Mouse (Mus musculus) MEL (cell line): ENCODE measurements around the gene Kif28. TPM values are rescaled to one million over a fixed set of nuclear protein-coding genes. Genes with fewer than 3 reads are reported as not detected.

Experiments used
- DNase-seq: peaks from one replicate; pipeline ENCODE4 v3.0.0; 2011; ENCODE audit warnings: low read depth, low spot score
- H3K27ac ChIP-seq: 2 replicates; pipeline ENCODE4 v1.5.1; 2012; ENCODE audit warnings: low read depth, mild to moderate bottlenecking, control low read depth, low read length, moderate library complexity; ENCODE audit not compliant: control insufficient read depth
- H3K27me3 ChIP-seq, 2 experiments: fragments of 150-350 bp in 1 of 2; sonication (generic) in 1 of 2; 2 replicates each; pipeline ENCODE4 v1.6.1; 2012; ENCODE audit warnings: low read length in 2 of 2, mild to moderate bottlenecking in 2 of 2, improper control_type of control experiment in 1 of 2, moderate library complexity in 1 of 2; ENCODE audit not compliant: insufficient read depth in 2 of 2, control insufficient read depth in 1 of 2
- H3K36me3 ChIP-seq, 2 experiments: 2 replicates each; pipeline ENCODE4 v1.6.1; 2012 to 2014; ENCODE audit warnings: low read length in 2 of 2, improper control_type of control experiment in 1 of 2, inconsistent platforms in 1 of 2, mild to moderate bottlenecking in 1 of 2; ENCODE audit not compliant: insufficient read depth in 2 of 2, control insufficient read depth in 1 of 2
- H3K4me1 ChIP-seq, 2 experiments: fragments of 150-350 bp in 1 of 2; sonication (generic) in 1 of 2; 2 replicates each; pipeline ENCODE4 v1.6.1; 2012; ENCODE audit warnings: low read length in 2 of 2, improper control_type of control experiment in 1 of 2, mild to moderate bottlenecking in 1 of 2; ENCODE audit not compliant: insufficient read depth in 2 of 2, control insufficient read depth in 1 of 2
- H3K4me3 ChIP-seq, 2 experiments: fragments of 150-350 bp in 1 of 2; sonication (generic) in 1 of 2; 2 replicates each; pipeline ENCODE4 v1.5.1; 2012; ENCODE audit warnings: low read depth in 2 of 2, low read length in 2 of 2, mild to moderate bottlenecking in 2 of 2, moderate library complexity in 2 of 2, control low read depth in 1 of 2, improper control_type of control experiment in 1 of 2; ENCODE audit not compliant: control insufficient read depth in 1 of 2, insufficient read depth in 1 of 2
- H3K79me2 ChIP-seq: 2 replicates; pipeline ENCODE4 v1.6.1; 2012; ENCODE audit warnings: mild to moderate bottlenecking, low read length, moderate library complexity; ENCODE audit not compliant: control insufficient read depth, poor library complexity, insufficient read depth
- H3K9ac ChIP-seq: 2 replicates; pipeline ENCODE4 v1.6.1; 2012; ENCODE audit warnings: low read depth, mild to moderate bottlenecking, control low read depth, low read length, moderate library complexity; ENCODE audit not compliant: control insufficient read depth, poor library complexity, severe bottlenecking
- H3K9me3 ChIP-seq: fragments of 150-350 bp; sonication (generic); replicated peaks from 2 replicates; pipeline ENCODE4 v1.6.1; 2012; ENCODE audit warnings: mild to moderate bottlenecking, low read length, improper control_type of control experiment, moderate library complexity; ENCODE audit not compliant: insufficient read depth
- BHLHE40 ChIP-seq: IDR thresholded peaks from 2 replicates; pipeline ENCODE4 v1.6.1; 2012; ENCODE audit warnings: low read depth, mild to moderate bottlenecking, inconsistent platforms, low read length, improper control_type of control experiment, borderline replicate concordance
- CHD1 ChIP-seq: IDR thresholded peaks from 2 replicates; pipeline ENCODE4 v1.6.1; 2012; ENCODE audit warnings: low read depth, mild to moderate bottlenecking, inconsistent platforms, low read length, improper control_type of control experiment
- CHD2 ChIP-seq: IDR thresholded peaks from 2 replicates; pipeline ENCODE4 v1.6.1; 2011; ENCODE audit warnings: low read length, improper control_type of control experiment
- CTCF ChIP-seq, 3 experiments: IDR thresholded peaks in 2 of 3; conservative IDR thresholded peaks in 1 of 3; 2 replicates each; pipeline ENCODE4 v1.5.1; 2011 to 2012; ENCODE audit warnings: low read length in 3 of 3, low read depth in 2 of 3, mild to moderate bottlenecking in 2 of 3, improper control_type of control experiment in 1 of 3, inconsistent platforms in 1 of 3, mixed read lengths in 1 of 3, moderate library complexity in 1 of 3; ENCODE audit not compliant: control insufficient read depth in 1 of 3, insufficient read depth in 1 of 3, poor library complexity in 1 of 3, severe bottlenecking in 1 of 3
- EP300 ChIP-seq, 2 experiments: IDR thresholded peaks; 2 replicates each; pipeline ENCODE4 v1.6.1; 2011; ENCODE audit warnings: improper control_type of control experiment in 2 of 2, low read length in 2 of 2, low read depth in 1 of 2, mild to moderate bottlenecking in 1 of 2
- ETS1 ChIP-seq: IDR thresholded peaks from 2 replicates; pipeline ENCODE4 v1.6.1; 2012; ENCODE audit warnings: low read depth, mild to moderate bottlenecking, inconsistent platforms, low read length, improper control_type of control experiment, moderate library complexity
- GABPA ChIP-seq: IDR thresholded peaks from 2 replicates; pipeline ENCODE4 v1.6.1; 2012; ENCODE audit warnings: low read depth, mild to moderate bottlenecking, inconsistent platforms, low read length, improper control_type of control experiment, moderate library complexity
- GATA1 ChIP-seq: IDR thresholded peaks from 2 replicates; pipeline ENCODE4 v1.6.1; 2011; ENCODE audit warnings: low read depth, low read length, improper control_type of control experiment
- JUND ChIP-seq: IDR thresholded peaks from 2 replicates; pipeline ENCODE4 v1.6.1; 2011; ENCODE audit warnings: low read depth, mild to moderate bottlenecking, improper control_type of control experiment, low read length
- MAFK ChIP-seq: IDR thresholded peaks from 2 replicates; pipeline ENCODE4 v1.6.1; 2011; ENCODE audit warnings: low read depth, mild to moderate bottlenecking, low read length, improper control_type of control experiment, borderline replicate concordance
- MAZ ChIP-seq: IDR thresholded peaks from 2 replicates; pipeline ENCODE4 v1.6.1; 2012; ENCODE audit warnings: low read depth, mild to moderate bottlenecking, inconsistent platforms, low read length, improper control_type of control experiment
- MEF2A ChIP-seq: IDR thresholded peaks from 2 replicates; pipeline ENCODE4 v1.6.1; 2014; ENCODE audit warnings: low read depth, mild to moderate bottlenecking, inconsistent platforms, low read length, improper control_type of control experiment; ENCODE audit not compliant: poor library complexity, insufficient replicate concordance, severe bottlenecking; ENCODE audit errors: extremely low read depth
- MXI1 ChIP-seq: IDR thresholded peaks from 2 replicates; pipeline ENCODE4 v1.6.1; 2011; ENCODE audit warnings: mild to moderate bottlenecking, low read depth, low read length, improper control_type of control experiment
- MYB ChIP-seq: IDR thresholded peaks from 2 replicates; pipeline ENCODE4 v1.6.1; 2011; ENCODE audit warnings: mild to moderate bottlenecking, low read depth, low read length, improper control_type of control experiment
- MYC ChIP-seq: IDR thresholded peaks from 2 replicates; pipeline ENCODE4 v1.6.1; 2011; ENCODE audit warnings: low read depth, mild to moderate bottlenecking, low read length, improper control_type of control experiment, moderate library complexity
- NRF1 ChIP-seq: IDR thresholded peaks from 2 replicates; pipeline ENCODE4 v1.6.1; 2014; ENCODE audit warnings: low read depth, mild to moderate bottlenecking, inconsistent platforms, low read length, improper control_type of control experiment, moderate library complexity; ENCODE audit not compliant: poor library complexity, insufficient read depth, severe bottlenecking
- POLR2A ChIP-seq, 2 experiments: IDR thresholded peaks; 2 replicates each; pipeline ENCODE4 v1.6.1; 2011 to 2012; ENCODE audit warnings: low read length in 2 of 2, mild to moderate bottlenecking in 2 of 2, control low read depth in 1 of 2, improper control_type of control experiment in 1 of 2, low read depth in 1 of 2, moderate library complexity in 1 of 2; ENCODE audit not compliant: control insufficient read depth in 1 of 2, insufficient read depth in 1 of 2, poor library complexity in 1 of 2
- POLR2AphosphoS5 ChIP-seq: IDR thresholded peaks from 2 replicates; pipeline ENCODE4 v1.6.1; 2012; ENCODE audit warnings: low read depth, borderline replicate concordance, mild to moderate bottlenecking, inconsistent platforms, low read length, moderate library complexity, mixed read lengths
- SIN3A ChIP-seq: IDR thresholded peaks from 2 replicates; pipeline ENCODE4 v1.6.1; 2012; ENCODE audit warnings: low read length, improper control_type of control experiment, inconsistent platforms
- SMC3 ChIP-seq: IDR thresholded peaks from 2 replicates; pipeline ENCODE4 v1.6.1; 2011; ENCODE audit warnings: low read depth, low read length, improper control_type of control experiment
- TCF12 ChIP-seq: IDR thresholded peaks from 2 replicates; pipeline ENCODE4 v1.6.1; 2014; ENCODE audit warnings: low read depth, mild to moderate bottlenecking, inconsistent platforms, low read length, improper control_type of control experiment, moderate library complexity
- UBTF ChIP-seq: IDR thresholded peaks from 2 replicates; pipeline ENCODE4 v1.6.1; 2012; ENCODE audit warnings: low read depth, mild to moderate bottlenecking, inconsistent platforms, low read length, improper control_type of control experiment, moderate library complexity, borderline replicate concordance; ENCODE audit not compliant: insufficient read depth
- USF2 ChIP-seq, 2 experiments: IDR thresholded peaks; 2 replicates each; pipeline ENCODE4 v1.6.1; 2011 to 2012; ENCODE audit warnings: improper control_type of control experiment in 2 of 2, low read length in 2 of 2, borderline replicate concordance in 1 of 2, inconsistent platforms in 1 of 2, low read depth in 1 of 2, mild to moderate bottlenecking in 1 of 2; ENCODE audit not compliant: insufficient read depth in 1 of 2
- ZC3H11A ChIP-seq: IDR thresholded peaks from 2 replicates; pipeline ENCODE4 v1.6.1; 2012; ENCODE audit warnings: low read depth, mild to moderate bottlenecking, inconsistent platforms, low read length, improper control_type of control experiment
- polyA plus RNA-seq, 2 experiments: library from polyadenylated mRNA; stranded (reverse) in 1 of 2; unstranded in 1 of 2; fragments of >175 nt in 1 of 2; fragments of >200 nt in 1 of 2; gene quantifications; 2 replicates each; pipeline versions ENCODE4 v1.2.1 to v1.2.4; 2012; ENCODE audit warnings: low replicate concordance in 2 of 2, low read depth in 1 of 2; ENCODE audit not compliant: insufficient read length in 2 of 2, insufficient read depth in 1 of 2, missing spikeins in 1 of 2
- total RNA-seq: library from RNA; depleted of rRNA; stranded (reverse); fragments of 300-350 nt; gene quantifications from 2 replicates; pipeline ENCODE4 v1.2.3, GENCODE M21; 2012

Gene Kif28
- total and polyA plus RNA-seq, 3 experiments = 0.13 to 0.27 TPM; not detected in 1

- no peak overlapping the region for H3K4me3 ChIP-seq
- H3K9me3 ChIP-seq = no peaks in the 10 kb centered on the region
- H3K9ac ChIP-seq = no peak overlapping the region
- no peaks in the 10 kb centered on the region for H3K4me1 ChIP-seq
- peaks cover 0 to 62% of the 10 kb centered on the region in 2 experiments; a peak in 3 of 4 replicates for H3K36me3 ChIP-seq
- TF ChIP-seq ZC3H11A (no peak), UBTF (no peak), NRF1 (no peak), ETS1 (no peak), CTCF (IDR thresholded peaks at IDR 0.05 in 2 of 3, conservative IDR thresholded peaks at IDR 0.05 in 1 of 3; ENCODE audit: control insufficient read depth in 1 of 3, insufficient read depth in 1 of 3, low read depth in 2 of 3, low read length in 3 of 3, poor library complexity in 1 of 3, severe bottlenecking in 1 of 3) (no peak)
- TF ChIP-seq, all 39 proteins: peak for 0
- Histone ChIP-seq H3K27ac (no peak overlapping the region), H3K79me2 (peaks cover 2% of the 10 kb centered on the region; the same call in 1 of the 2 replicates), H3K27me3 (no peaks in the 10 kb centered on the region)
- DNase-seq = no peak
Measured at GRCm38 (mm10) chr1:179784098-179784497, 39.0 kb upstream of the Kif28 start.

GRCm38 (mm10) chr1:179776831-179777230, 31.8 kb upstream of the Kif28 start:
- Histone ChIP-seq H3K9me3 (no peaks in the 10 kb centered on the region), H3K79me2 (peaks cover 2% of the 10 kb centered on the region; the same call in 1 of the 2 replicates), H3K27ac (no peak overlapping the region), H3K9ac (no peak overlapping the region), H3K36me3 (peaks cover 0 to 73% of the 10 kb centered on the region in 2 experiments; a peak in 2 of 4 replicates), H3K4me1 (no peaks in the 10 kb centered on the region), H3K27me3 (no peaks in the 10 kb centered on the region), H3K4me3 (no peak overlapping the region)
- DNase-seq = no peak
- TF ChIP-seq MAFK (no peak), JUND (no peak), BHLHE40 (no peak), MYB (no peak), POLR2A (IDR thresholded peaks at IDR 0.05; ENCODE audit: control insufficient read depth in 1 of 2, insufficient read depth in 1 of 2, low read depth in 1 of 2, low read length in 2 of 2, poor library complexity in 1 of 2) (no peak), POLR2AphosphoS5 (no peak)

GRCm38 (mm10) chr1:179760553-179760952, 15.5 kb upstream of the Kif28 start:
- H3K9me3 ChIP-seq = no peaks in the 10 kb centered on the region
- peaks cover 4 to 5% of the 10 kb centered on the region in 2 experiments for H3K4me1 ChIP-seq
- peaks cover 20 to 59% of the 10 kb centered on the region in 2 experiments for H3K36me3 ChIP-seq
- peak; percentile 54 for DNase-seq
- H3K4me3 ChIP-seq = no peak overlapping the region
- H3K27me3 ChIP-seq = no peaks in the 10 kb centered on the region
- H3K27ac ChIP-seq = no peak overlapping the region
- H3K79me2 ChIP-seq = no peaks in the 10 kb centered on the region
- H3K9ac ChIP-seq = no peak overlapping the region
- TF ChIP-seq USF2 (IDR thresholded peaks at IDR 0.05; ENCODE audit: borderline replicate concordance in 1 of 2, insufficient read depth in 1 of 2, low read depth in 1 of 2, low read length in 2 of 2) (no peak), SMC3 (no peak; the same call in 1 of the 2 replicates), CHD2 (no peak), SIN3A (peak; percentile 31; the same call in 1 of the 2 replicates), EP300 (IDR thresholded peaks at IDR 0.05; ENCODE audit: low read depth in 1 of 2, low read length in 2 of 2) (peak; percentile 65 to 76), CHD1 (no peak), MXI1 (no peak), MAZ (no peak), GABPA (no peak), MAFK (no peak), NRF1 (no peak), MEF2A (no peak), MYC (no peak), TCF12 (peak; percentile 63), ZC3H11A (no peak), CTCF (IDR thresholded peaks at IDR 0.05 in 2 of 3, conservative IDR thresholded peaks at IDR 0.05 in 1 of 3; ENCODE audit: control insufficient read depth in 1 of 3, insufficient read depth in 1 of 3, low read depth in 2 of 3, low read length in 3 of 3, poor library complexity in 1 of 3, severe bottlenecking in 1 of 3) (no peak), GATA1 (peak; percentile 66), ETS1 (no peak)
